ENCODE assay signal across 8 mouse cellular contexts in genomic region chr6:91440474-91441144, GRCm38 (mm10). TPM values are rescaled to one million over a fixed set of nuclear protein-coding genes. Genes with fewer than 3 reads are reported as not detected.
DNase-seq lines count a peak whose midpoint lies in the region; ATAC-seq and TF ChIP-seq lines count a peak whose summit lies in the region.

No protein-coding gene starts in this region.

- no peaks in the 10 kb centered on the region for H3K9me3 ChIP-seq in heart, embryonic 12.5 days (replicated peaks)
- H3K9me3 ChIP-seq in kidney, postnatal 0 days (replicated peaks; ENCODE audit: low read length) = no peaks in the 10 kb centered on the region
- no peaks in the 10 kb centered on the region for H3K9me3 ChIP-seq in liver, embryonic 11.5 days (ENCODE audit: control insufficient read depth, low read length)
- no peaks in the 10 kb centered on the region for H3K9me3 ChIP-seq in stomach, embryonic 14.5 days (ENCODE audit: control insufficient read depth, low read depth, low read length)

- peak; percentile 93 for ATAC-seq in erythroid progenitor cell, adult 5-6 weeks (replicated peaks; ENCODE audit: low FRiP score, poor library complexity, severe bottlenecking)
- peak; percentile 95 for ATAC-seq in heart, embryonic 12.5 days (ENCODE audit: insufficient number of reproducible peaks, low FRiP score)
- peak; percentile 96 for ATAC-seq in kidney, postnatal 0 days (replicated peaks; ENCODE audit: low FRiP score, low read depth)
- peak; percentile 93 for ATAC-seq in liver, embryonic 11.5 days (replicated peaks; ENCODE audit: low FRiP score)
- ATAC-seq in stomach, embryonic 14.5 days (ENCODE audit: insufficient number of reproducible peaks, insufficient read depth, low FRiP score, low read depth) = peak; percentile 94

- peak; percentile 94 for DNase-seq in CD4-positive helper T cell, adult 2 months (ENCODE audit: low read depth, low spot score)
- DNase-seq in brain, embryonic 18.5 days (ENCODE audit: low read depth, low spot score) = peak; percentile 89
- peak; percentile 97 for DNase-seq in kidney, postnatal 0 days (ENCODE audit: low spot score)
- peak; percentile 91 for DNase-seq in liver, embryonic 11.5 days (ENCODE audit: low spot score)
- DNase-seq in naive thymus-derived CD4-positive, alpha-beta T cell, adult 2 months (ENCODE audit: low read depth) = peak; percentile 96

- H3K4me3 ChIP-seq in heart, embryonic 12.5 days = peak overlapping the region; percentile 59
- peak overlapping the region; percentile 60 for H3K4me3 ChIP-seq in kidney, postnatal 0 days (replicated peaks; ENCODE audit: low read depth, low read length)
- peak overlapping the region; percentile 69 for H3K4me3 ChIP-seq in liver, embryonic 11.5 days (ENCODE audit: low read depth, low read length)
- H3K4me3 ChIP-seq in stomach, embryonic 14.5 days (ENCODE audit: low read depth, low read length) = peak overlapping the region; percentile 65

- H3K4me1 ChIP-seq in heart, embryonic 12.5 days (replicated peaks) = peaks cover 5% of the 10 kb centered on the region; the same call in 1 of the 2 replicates
- peaks cover 4% of the 10 kb centered on the region; the same call in 1 of the 2 replicates for H3K4me1 ChIP-seq in kidney, postnatal 0 days (replicated peaks; ENCODE audit: insufficient read depth, low read length)
- H3K4me1 ChIP-seq in liver, embryonic 11.5 days (replicated peaks; ENCODE audit: control insufficient read depth, insufficient read depth, low read length) = peaks cover 3% of the 10 kb centered on the region; the same call in 1 of the 2 replicates
- 0 out of 2 replicates have a peak, but pooled peaks cover 4% of the 10 kb centered on the region for H3K4me1 ChIP-seq in stomach, embryonic 14.5 days (ENCODE audit: control insufficient read depth, insufficient read depth, low read length)

- TF ChIP-seq CTCF in kidney, postnatal 0 days (IDR thresholded peaks at IDR 0.05; ENCODE audit: low read depth) = no peak

- 2% methylated on average over 30 of the region's 30 CpGs for WGBS in heart, embryonic 12.5 days
- 2% methylated on average over 30 of the region's 30 CpGs for WGBS in kidney, postnatal 0 days
- WGBS in liver, embryonic 11.5 days = 2% methylated on average over 30 of the region's 30 CpGs
- WGBS in stomach, embryonic 14.5 days = 2% methylated on average over 30 of the region's 30 CpGs

- H3K27me3 ChIP-seq in heart, embryonic 12.5 days (replicated peaks) = peaks cover 33% of the 10 kb centered on the region
- no peaks in the 10 kb centered on the region for H3K27me3 ChIP-seq in kidney, postnatal 0 days (ENCODE audit: insufficient read depth, low read length)
- H3K27me3 ChIP-seq in liver, embryonic 11.5 days (replicated peaks; ENCODE audit: control insufficient read depth, insufficient read depth, low read length) = peaks cover 2% of the 10 kb centered on the region
- no peaks in the 10 kb centered on the region for H3K27me3 ChIP-seq in stomach, embryonic 14.5 days (ENCODE audit: control insufficient read depth, insufficient read depth, low read length)

- H3K4me2 ChIP-seq in heart, embryonic 12.5 days = peak overlapping the region; percentile 84
- peak overlapping the region; percentile 66 for H3K4me2 ChIP-seq in kidney, postnatal 0 days (ENCODE audit: low read length)
- H3K4me2 ChIP-seq in liver, embryonic 11.5 days = peak overlapping the region; percentile 86
- H3K4me2 ChIP-seq in stomach, embryonic 14.5 days (replicated peaks; ENCODE audit: low read depth, low read length) = peak overlapping the region; percentile 96

- no peak overlapping the region for H3K27ac ChIP-seq in heart, embryonic 12.5 days (ENCODE audit: poor library complexity, severe bottlenecking)
- peak overlapping the region; percentile 47; the same call in 1 of the 2 replicates for H3K27ac ChIP-seq in kidney, postnatal 0 days
- peak overlapping the region; percentile 44; the same call in 1 of the 2 replicates for H3K27ac ChIP-seq in liver, embryonic 11.5 days (ENCODE audit: low read depth, low read length)
- H3K27ac ChIP-seq in stomach, embryonic 14.5 days (ENCODE audit: low read length) = peak overlapping the region; percentile 78

- H3K36me3 ChIP-seq in heart, embryonic 12.5 days = no peaks in the 10 kb centered on the region
- H3K36me3 ChIP-seq in kidney, postnatal 0 days (ENCODE audit: insufficient read depth, low read length) = no peaks in the 10 kb centered on the region
- H3K36me3 ChIP-seq in liver, embryonic 11.5 days (ENCODE audit: control insufficient read depth, insufficient read depth, low read length) = no peaks in the 10 kb centered on the region
- no peaks in the 10 kb centered on the region for H3K36me3 ChIP-seq in stomach, embryonic 14.5 days (ENCODE audit: control insufficient read depth, insufficient read depth, low read length)

- H3K9ac ChIP-seq in heart, embryonic 12.5 days = peak overlapping the region; percentile 69
- peak overlapping the region; percentile 70 for H3K9ac ChIP-seq in kidney, postnatal 0 days (ENCODE audit: low read depth, low read length)
- H3K9ac ChIP-seq in liver, embryonic 11.5 days (ENCODE audit: low read depth, low read length) = peak overlapping the region; percentile 73
- H3K9ac ChIP-seq in stomach, embryonic 14.5 days (replicated peaks; ENCODE audit: low read depth, low read length) = peak overlapping the region; percentile 40

RNA-seq across cellular contexts. Expression of gene Wnt7a, which starts 29.4 kb away (rescaled TPM):
- total RNA-seq in erythroid progenitor cell, adult 5-6 weeks (2015; ENCODE audit: low replicate concordance) = not detected in 2 replicates
- not detected in 2 replicates for total RNA-seq in erythroid progenitor cell, adult 5-6 weeks (2017; ENCODE audit: low replicate concordance)
- 0.21 and 0.41 TPM in 2 replicates for polyA plus RNA-seq in heart, embryonic 12.5 days (2016; fragmentation: Nextera tagmentation; extraction: Ambion mirVana)
- polyA plus RNA-seq in kidney, postnatal 0 days (2015; fragmentation: Nextera tagmentation; extraction: Ambion mirVana) = 0.04 and 0.13 TPM in 2 replicates
- polyA plus RNA-seq in liver, embryonic 11.5 days (2014; fragmentation: Nextera tagmentation; extraction: Ambion mirVana) = 0.05 and 0.30 TPM in 2 replicates
- not detected in 2 replicates for polyA plus RNA-seq in stomach, embryonic 14.5 days (2014; fragmentation: Nextera tagmentation; extraction: Ambion mirVana)

RNA-seq across cellular contexts. Expression of gene Chchd4, which starts 32.7 kb away (rescaled TPM):
- total RNA-seq in erythroid progenitor cell, adult 5-6 weeks (2015; ENCODE audit: low replicate concordance) = 2.9 and 4.0 TPM in 2 replicates
- 2.3 and 3.0 TPM in 2 replicates for total RNA-seq in erythroid progenitor cell, adult 5-6 weeks (2017; ENCODE audit: low replicate concordance)
- polyA plus RNA-seq in heart, embryonic 12.5 days (2016; fragmentation: Nextera tagmentation; extraction: Ambion mirVana) = 29.4 and 29.6 TPM in 2 replicates
- polyA plus RNA-seq in kidney, postnatal 0 days (2015; fragmentation: Nextera tagmentation; extraction: Ambion mirVana) = 28.0 and 29.2 TPM in 2 replicates
- 47.1 and 47.3 TPM in 2 replicates for polyA plus RNA-seq in liver, embryonic 11.5 days (2014; fragmentation: Nextera tagmentation; extraction: Ambion mirVana)
- 24.0 and 26.4 TPM in 2 replicates for polyA plus RNA-seq in stomach, embryonic 14.5 days (2014; fragmentation: Nextera tagmentation; extraction: Ambion mirVana)

RNA-seq across cellular contexts. Expression of gene Tmem43, which starts 32.9 kb away (rescaled TPM):
- 6.7 and 6.8 TPM in 2 replicates for total RNA-seq in erythroid progenitor cell, adult 5-6 weeks (2015; ENCODE audit: low replicate concordance)
- 6.3 and 19.0 TPM in 2 replicates for total RNA-seq in erythroid progenitor cell, adult 5-6 weeks (2017; ENCODE audit: low replicate concordance)
- 33.0 and 35.4 TPM in 2 replicates for polyA plus RNA-seq in heart, embryonic 12.5 days (2016; fragmentation: Nextera tagmentation; extraction: Ambion mirVana)
- 34.5 and 39.6 TPM in 2 replicates for polyA plus RNA-seq in kidney, postnatal 0 days (2015; fragmentation: Nextera tagmentation; extraction: Ambion mirVana)
- polyA plus RNA-seq in liver, embryonic 11.5 days (2014; fragmentation: Nextera tagmentation; extraction: Ambion mirVana) = 30.0 and 31.7 TPM in 2 replicates
- 52.7 and 54.3 TPM in 2 replicates for polyA plus RNA-seq in stomach, embryonic 14.5 days (2014; fragmentation: Nextera tagmentation; extraction: Ambion mirVana)
